Mouse (Mus musculus): Measurements from ENCODE around the gene 1700017N19Rik. TPM values are rescaled to one million over a fixed set of nuclear protein-coding genes. Genes with fewer than 3 reads are reported as not detected.

The 1700017N19Rik gene
- polyA plus RNA-seq, 1 experiment from 2014 or later = not detected

DNA sequence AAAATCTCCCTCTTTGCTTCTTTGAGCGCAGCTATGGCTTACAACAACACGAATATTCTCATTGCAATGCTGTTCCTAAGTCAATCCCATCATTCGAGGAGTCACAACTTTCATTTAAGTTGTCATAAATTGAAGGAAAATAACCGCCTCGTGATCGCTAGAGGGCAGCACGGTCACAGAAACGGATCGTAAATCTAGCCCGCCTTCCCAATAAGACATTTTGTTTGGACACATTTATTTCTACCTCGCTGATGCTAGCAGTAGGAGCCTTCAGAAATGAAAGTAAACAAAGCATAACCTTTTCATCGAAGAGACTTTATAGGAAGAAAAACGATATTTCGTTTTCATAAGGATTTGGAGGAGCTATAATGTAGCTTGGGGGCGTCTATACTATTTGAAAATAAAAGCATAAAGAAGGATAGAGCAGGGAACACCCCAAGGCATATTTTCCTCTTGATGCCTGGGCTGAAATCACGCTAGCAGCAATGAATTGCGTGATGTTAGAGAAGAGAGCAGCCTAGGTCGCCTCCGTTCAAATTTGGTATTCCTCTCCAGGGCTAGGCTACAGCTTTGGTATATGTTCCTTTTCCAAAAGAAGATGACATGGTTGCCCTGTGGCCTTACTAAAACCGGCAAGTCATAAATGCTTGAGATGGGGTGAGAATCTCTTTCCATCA lies 39.6 kb downstream of the 1700017N19Rik start:
- Histone ChIP-seq H3K4me1 (ENCODE audit: control insufficient read depth, insufficient read depth, low read length) (no peaks in the 10 kb centered on the region), H3K27ac (ENCODE audit: low read length) (no peak overlapping the region), H3K9ac (replicated peaks; ENCODE audit: low read depth, low read length) (no peak overlapping the region), H3K36me3 (ENCODE audit: control insufficient read depth, insufficient read depth, low read length) (no peaks in the 10 kb centered on the region), H3K27me3 (ENCODE audit: control insufficient read depth, insufficient read depth, low read length) (no peaks in the 10 kb centered on the region), H3K9me3 (ENCODE audit: control insufficient read depth, low read depth, low read length) (no peaks in the 10 kb centered on the region), H3K4me3 (ENCODE audit: low read depth, low read length) (no peak overlapping the region), H3K4me2 (replicated peaks; ENCODE audit: low read depth, low read length) (peak overlapping the region; percentile 29; the same call in 1 of the 2 replicates)
- ATAC-seq (ENCODE audit: insufficient number of reproducible peaks, insufficient read depth, low FRiP score, low read depth) = 0 out of 2 replicates have a peak, but pooled peaks have one; percentile 23
- 19% methylated on average over 20 of the region's 20 CpGs for WGBS

DNA sequence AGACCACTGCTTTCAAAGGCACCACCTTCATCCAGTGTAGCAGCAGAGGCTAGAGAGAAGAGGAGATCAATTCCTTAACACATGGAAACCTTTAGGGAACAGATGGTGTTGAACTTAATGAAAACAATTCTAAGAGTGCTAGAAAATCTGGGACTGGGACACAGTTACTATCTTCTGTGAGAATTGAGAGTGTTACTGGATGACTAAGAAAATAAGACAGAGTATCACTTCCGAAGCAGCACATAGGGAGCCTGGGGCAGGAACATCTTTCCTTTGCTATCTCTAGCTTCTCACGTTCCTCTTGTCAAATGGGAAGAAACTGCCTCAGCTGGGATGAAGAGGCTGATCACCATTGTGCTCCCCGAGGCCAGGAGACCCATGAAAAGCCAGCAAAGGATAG lies 52.6 kb downstream of the 1700017N19Rik start:
- Histone ChIP-seq H3K27ac (ENCODE audit: low read length) (no peak overlapping the region), H3K36me3 (ENCODE audit: control insufficient read depth, insufficient read depth, low read length) (no peaks in the 10 kb centered on the region), H3K9ac (replicated peaks; ENCODE audit: low read depth, low read length) (no peak overlapping the region), H3K9me3 (ENCODE audit: control insufficient read depth, low read depth, low read length) (no peaks in the 10 kb centered on the region), H3K4me3 (ENCODE audit: low read depth, low read length) (no peak overlapping the region), H3K4me2 (replicated peaks; ENCODE audit: low read depth, low read length) (no peak overlapping the region), H3K4me1 (ENCODE audit: control insufficient read depth, insufficient read depth, low read length) (no peaks in the 10 kb centered on the region), H3K27me3 (ENCODE audit: control insufficient read depth, insufficient read depth, low read length) (no peaks in the 10 kb centered on the region)
- ATAC-seq (ENCODE audit: insufficient number of reproducible peaks, insufficient read depth, low FRiP score, low read depth) = no peak
- 71% methylated on average over 3 of the region's 3 CpGs for WGBS

DNA sequence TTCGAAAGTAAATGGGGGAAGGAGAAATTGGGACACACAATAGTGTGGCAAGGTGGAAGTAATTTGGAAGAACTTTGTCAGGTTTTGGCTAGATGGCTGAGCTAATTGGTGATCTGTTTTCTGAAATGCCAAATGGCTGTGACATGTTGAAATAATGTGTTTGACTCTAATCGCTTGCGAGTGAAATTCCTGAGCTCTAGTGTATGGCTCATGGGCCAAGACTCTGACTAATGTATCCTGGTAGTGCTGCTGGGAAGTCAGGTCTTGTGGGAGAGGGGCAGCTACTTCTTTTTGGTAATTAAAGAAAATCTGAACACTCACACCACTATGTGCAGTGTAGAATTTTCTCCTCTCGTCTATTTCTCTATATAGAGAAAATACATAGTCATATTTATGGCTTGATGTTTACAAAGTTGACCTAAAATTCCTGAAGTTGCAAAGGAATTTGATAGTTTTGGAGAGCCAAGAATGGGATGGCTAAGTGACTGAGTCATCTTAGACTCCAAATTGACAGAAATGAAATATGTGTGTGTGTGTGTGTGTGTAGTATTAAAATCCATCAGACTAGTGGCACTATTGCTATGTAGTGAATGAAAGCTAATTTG lies 55.1 kb downstream of the 1700017N19Rik start:
- Histone ChIP-seq H3K4me2 (replicated peaks; ENCODE audit: low read depth, low read length) (no peak overlapping the region), H3K9ac (replicated peaks; ENCODE audit: low read depth, low read length) (no peak overlapping the region), H3K9me3 (ENCODE audit: control insufficient read depth, low read depth, low read length) (no peaks in the 10 kb centered on the region), H3K27ac (ENCODE audit: low read length) (no peak overlapping the region), H3K4me3 (ENCODE audit: low read depth, low read length) (no peak overlapping the region), H3K36me3 (ENCODE audit: control insufficient read depth, insufficient read depth, low read length) (no peaks in the 10 kb centered on the region), H3K27me3 (ENCODE audit: control insufficient read depth, insufficient read depth, low read length) (no peaks in the 10 kb centered on the region), H3K4me1 (ENCODE audit: control insufficient read depth, insufficient read depth, low read length) (no peaks in the 10 kb centered on the region)
- 66% methylated on average over 4 of the region's 4 CpGs for WGBS
- no peak for ATAC-seq (ENCODE audit: insufficient number of reproducible peaks, insufficient read depth, low FRiP score, low read depth)

DNA sequence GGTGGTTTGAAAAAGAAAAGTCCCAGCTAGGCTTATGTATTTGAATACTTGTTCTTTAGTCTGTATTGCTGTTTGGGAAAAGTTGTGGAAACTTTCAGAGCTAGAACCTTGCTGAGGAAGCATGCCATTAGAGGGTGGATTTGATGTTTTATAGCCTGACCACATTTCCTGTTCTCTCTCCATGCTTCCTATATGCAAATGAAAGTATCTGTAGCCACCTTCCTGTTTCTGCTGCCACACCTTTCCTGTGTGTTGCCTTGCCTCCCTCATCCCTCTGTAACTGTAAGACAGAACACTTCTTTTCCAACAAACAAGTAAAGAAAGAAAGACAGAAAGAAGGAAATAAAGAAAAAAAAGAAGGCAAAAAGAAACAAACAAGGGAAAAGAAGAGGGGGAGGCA lies 63.9 kb downstream of the 1700017N19Rik start:
- no peaks in the 10 kb centered on the region for H3K9me3 ChIP-seq (ENCODE audit: control insufficient read depth, low read depth, low read length)
- H3K9ac ChIP-seq (replicated peaks; ENCODE audit: low read depth, low read length) = no peak overlapping the region
- H3K27ac ChIP-seq (ENCODE audit: low read length) = no peak overlapping the region
- no peaks in the 10 kb centered on the region for H3K27me3 ChIP-seq (ENCODE audit: control insufficient read depth, insufficient read depth, low read length)
- no peaks in the 10 kb centered on the region for H3K36me3 ChIP-seq (ENCODE audit: control insufficient read depth, insufficient read depth, low read length)
- H3K4me3 ChIP-seq (ENCODE audit: low read depth, low read length) = no peak overlapping the region
- ATAC-seq (ENCODE audit: insufficient number of reproducible peaks, insufficient read depth, low FRiP score, low read depth) = no peak
- H3K4me2 ChIP-seq (replicated peaks; ENCODE audit: low read depth, low read length) = no peak overlapping the region
- H3K4me1 ChIP-seq (ENCODE audit: control insufficient read depth, insufficient read depth, low read length) = no peaks in the 10 kb centered on the region

DNA sequence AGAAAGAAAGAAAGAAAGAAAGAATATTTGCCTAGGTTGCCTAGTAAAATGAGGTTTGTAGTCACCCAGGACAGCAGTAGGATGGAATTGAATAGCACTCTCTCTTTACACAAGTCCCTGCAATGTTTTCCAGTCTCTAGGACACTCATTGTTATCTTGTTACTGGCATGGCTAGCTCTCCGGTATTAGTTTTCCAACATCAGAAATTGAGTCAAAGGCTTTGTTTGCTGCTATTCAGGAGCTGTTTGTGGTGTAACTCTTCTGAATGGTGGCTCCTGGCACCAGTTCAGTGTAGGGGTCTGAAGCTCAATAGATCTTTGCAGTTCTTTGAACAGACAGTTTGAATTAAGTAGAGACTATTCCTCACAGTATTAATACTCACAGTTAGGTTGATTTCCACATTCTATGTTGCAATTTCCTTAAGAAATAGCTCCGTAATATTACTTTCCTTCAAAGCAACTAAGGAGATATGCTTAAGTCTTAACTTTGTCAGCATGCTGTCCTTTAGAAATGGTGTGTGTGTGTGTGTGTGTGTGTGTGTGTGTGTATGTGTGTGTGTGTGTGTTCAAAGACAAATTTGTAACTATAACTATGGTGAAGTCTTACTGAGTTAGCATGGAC lies 71.8 kb downstream of the 1700017N19Rik start:
- no peak for ATAC-seq (ENCODE audit: insufficient number of reproducible peaks, insufficient read depth, low FRiP score, low read depth)
- H3K27ac ChIP-seq (ENCODE audit: low read length) = no peak overlapping the region
- H3K4me1 ChIP-seq (ENCODE audit: control insufficient read depth, insufficient read depth, low read length) = no peaks in the 10 kb centered on the region
- H3K9me3 ChIP-seq (ENCODE audit: control insufficient read depth, low read depth, low read length) = no peaks in the 10 kb centered on the region
- 76% methylated on average over 2 of the region's 2 CpGs for WGBS
- H3K36me3 ChIP-seq (ENCODE audit: control insufficient read depth, insufficient read depth, low read length) = no peaks in the 10 kb centered on the region
- H3K27me3 ChIP-seq (ENCODE audit: control insufficient read depth, insufficient read depth, low read length) = no peaks in the 10 kb centered on the region
- no peak overlapping the region for H3K9ac ChIP-seq (replicated peaks; ENCODE audit: low read depth, low read length)
- H3K4me2 ChIP-seq (replicated peaks; ENCODE audit: low read depth, low read length) = no peak overlapping the region
- no peak overlapping the region for H3K4me3 ChIP-seq (ENCODE audit: low read depth, low read length)

Other genes starting within 250 kb of the 1700017N19Rik start
- gene Gm4302, start 249.6 kb upstream of the 1700017N19Rik start, polyA plus RNA-seq (2014; fragmentation: Nextera tagmentation; extraction: Ambion mirVana) = not detected in 2 replicates
- gene Gm4303, start 244.5 kb upstream of the 1700017N19Rik start, polyA plus RNA-seq (2014; fragmentation: Nextera tagmentation; extraction: Ambion mirVana) = not detected in 2 replicates
- gene Gm4305, start 239.4 kb upstream of the 1700017N19Rik start, polyA plus RNA-seq (2014; fragmentation: Nextera tagmentation; extraction: Ambion mirVana) = not detected in 2 replicates
- not detected in 2 replicates for gene Gm4307, start 229.1 kb upstream of the 1700017N19Rik start, polyA plus RNA-seq (2014; fragmentation: Nextera tagmentation; extraction: Ambion mirVana)
- gene Gm4312, start 207.9 kb upstream of the 1700017N19Rik start, polyA plus RNA-seq (2014; fragmentation: Nextera tagmentation; extraction: Ambion mirVana) = not detected in 2 replicates
- gene Tmtc3, start 103.1 kb upstream of the 1700017N19Rik start, polyA plus RNA-seq (2014; fragmentation: Nextera tagmentation; extraction: Ambion mirVana) = 32.7 and 36.3 TPM in 2 replicates
- gene Cep290, start 102.9 kb upstream of the 1700017N19Rik start, polyA plus RNA-seq (2014; fragmentation: Nextera tagmentation; extraction: Ambion mirVana) = 5.4 and 7.8 TPM in 2 replicates
- 8.8 and 9.5 TPM in 2 replicates for gene 4930430F08Rik, start 61 bp upstream of the 1700017N19Rik start, polyA plus RNA-seq (2014; fragmentation: Nextera tagmentation; extraction: Ambion mirVana)

All from stomach, embryonic 14.5 days (tissue).